Mouse (Mus musculus) urinary bladder, adult 18-20 months (tissue): Measurements from ENCODE around the gene Jade2.

Source experiments
- DNase-seq, 2 experiments: peaks; one replicate each; pipeline ENCODE4 v3.0.0; 2022; ENCODE audit warnings: low spot score in 2 of 2, mixed read lengths in 2 of 2

Gene Jade2

DNA sequence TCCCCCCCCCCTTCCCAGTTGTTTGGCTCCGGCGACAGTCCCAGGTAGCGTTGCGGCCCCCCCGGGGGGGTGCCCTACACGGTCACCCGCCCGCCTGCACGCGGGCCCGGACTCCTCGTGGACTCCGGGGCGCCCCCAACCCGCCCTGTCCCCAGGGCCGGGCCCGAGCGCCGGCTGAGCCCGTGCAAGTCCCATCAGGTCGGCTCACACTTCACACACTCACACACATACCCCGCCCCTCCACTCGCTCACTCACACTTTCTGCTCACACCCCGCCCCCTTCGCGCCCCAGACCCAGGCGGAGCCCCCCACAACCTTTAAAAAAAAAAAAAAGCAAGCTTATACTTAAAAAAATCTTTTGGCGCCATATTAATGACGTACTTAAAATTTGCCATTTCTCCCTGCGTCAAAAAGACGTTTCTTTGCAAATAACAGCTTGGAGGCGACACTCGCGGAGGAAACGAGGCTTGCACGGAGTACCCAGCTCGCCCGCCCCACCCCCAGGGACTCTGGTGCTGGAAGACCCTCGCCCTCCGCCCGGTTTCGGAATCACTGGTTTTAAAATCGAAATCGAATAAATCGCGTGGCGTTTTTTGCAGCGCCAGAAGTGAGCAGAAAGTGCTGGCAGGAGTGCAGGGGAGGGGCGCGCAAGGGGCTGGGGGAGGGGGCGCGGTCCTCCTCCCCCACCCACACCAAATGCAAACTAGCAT is 520 bp upstream of the Jade2 start:
- DNase-seq: peak; percentile 73 to 77

DNA sequence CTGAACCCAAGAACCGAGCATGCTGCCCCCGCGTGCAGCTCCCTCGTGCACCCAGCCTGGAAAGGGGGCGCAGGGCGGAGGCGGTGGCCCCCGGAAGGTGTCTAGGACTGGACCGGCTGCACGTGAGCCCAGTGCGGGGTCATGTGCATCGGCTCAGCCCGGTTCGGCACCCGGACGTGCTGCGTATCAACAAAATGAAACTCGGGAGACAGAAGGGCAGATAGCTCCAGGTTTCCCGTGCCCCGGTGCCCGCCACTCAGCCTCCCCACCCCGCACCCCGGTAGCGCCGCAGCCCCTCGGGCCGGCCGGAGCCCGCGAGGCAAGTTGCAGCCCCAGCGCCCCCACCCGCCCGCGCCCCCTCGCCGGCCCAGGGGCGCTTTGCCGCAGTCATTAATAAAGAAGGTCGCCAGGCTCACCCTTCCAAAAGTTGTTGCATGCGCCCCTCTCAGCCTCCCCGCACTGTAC is 805 bp downstream of the Jade2 start:
- peak; percentile 35 to 70 for DNase-seq

DNA sequence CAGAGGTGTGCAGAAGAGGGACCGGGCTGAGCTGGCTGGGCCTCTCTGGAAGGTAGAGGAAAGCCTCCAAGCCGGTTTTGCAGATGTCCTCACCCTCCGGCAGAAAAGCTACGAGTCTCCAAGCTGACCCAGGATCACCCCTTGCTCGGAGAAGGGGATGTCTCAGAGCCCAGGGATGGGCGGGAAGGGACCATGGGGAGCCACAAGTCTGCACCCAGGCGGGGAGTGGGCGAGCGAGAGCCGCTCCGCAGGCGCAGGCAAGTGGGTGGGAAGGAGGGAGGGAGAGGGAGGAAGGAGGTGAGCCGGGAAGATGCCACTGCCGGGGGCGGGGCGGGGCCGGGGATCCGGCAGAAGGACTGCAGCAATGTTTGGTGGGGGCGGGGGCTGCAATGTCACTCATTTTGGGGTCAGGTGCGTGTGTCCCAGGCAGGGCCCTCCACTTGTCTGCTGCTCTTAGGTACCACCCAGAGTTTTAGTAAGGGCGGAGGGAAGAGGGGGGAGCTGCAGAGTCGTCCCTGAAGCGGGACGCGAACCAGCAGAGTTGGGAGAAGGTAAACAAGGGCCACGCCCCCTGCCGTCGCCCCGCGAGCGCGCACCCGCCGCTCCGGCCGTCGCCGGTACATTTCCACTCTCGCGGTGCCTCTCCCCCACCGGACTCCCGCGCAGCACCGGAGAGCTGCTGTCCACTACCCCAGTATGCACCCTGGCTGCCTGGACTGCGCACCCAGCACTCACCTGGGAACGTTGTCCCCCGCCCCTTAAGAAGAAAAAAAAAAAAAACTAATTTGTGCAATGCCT is 1.4 kb downstream of the Jade2 start:
- DNase-seq: peak; percentile 53 to 74

DNA sequence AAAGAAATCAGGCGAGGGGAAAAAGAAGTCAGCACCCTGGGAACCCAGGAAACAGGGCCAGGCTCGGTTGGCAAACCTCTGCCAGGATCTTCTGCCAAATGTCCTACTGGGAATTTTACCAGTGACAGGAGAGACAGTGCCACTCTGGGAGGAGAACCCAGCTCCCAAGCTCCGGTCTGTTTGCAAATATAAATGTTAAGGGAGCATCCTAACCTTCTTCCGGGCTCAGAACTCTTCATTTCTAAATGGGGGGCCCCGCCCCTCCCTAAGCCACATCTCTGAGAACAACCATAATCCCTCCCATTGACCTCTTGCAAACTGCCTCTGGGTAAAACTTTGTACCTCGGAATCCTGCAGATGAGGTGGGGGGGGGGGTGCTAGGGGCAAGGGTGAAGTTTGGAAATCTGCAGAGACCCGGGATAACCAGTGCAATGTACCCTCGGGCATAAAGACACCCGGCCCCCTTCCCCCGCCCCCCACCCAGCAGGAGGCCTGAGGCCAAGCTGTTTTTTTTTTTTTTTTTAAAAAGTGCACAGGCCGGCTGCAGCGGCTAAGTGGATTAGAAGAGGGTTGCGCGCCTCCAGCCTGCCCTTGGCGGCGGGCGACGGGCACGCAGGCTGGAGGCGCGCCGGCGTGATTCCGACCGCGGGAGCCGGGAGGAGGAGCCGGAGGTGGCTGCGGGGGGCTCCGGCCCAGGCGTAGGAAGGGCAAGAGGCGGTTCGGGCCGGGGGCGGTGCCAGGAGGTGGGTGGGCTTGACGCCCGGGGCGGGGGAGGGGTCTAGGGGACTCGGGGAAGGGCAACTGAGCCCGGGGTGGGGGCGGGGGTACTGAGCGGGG is 2.3 kb downstream of the Jade2 start:
- DNase-seq: peak; percentile 33 to 52

DNA sequence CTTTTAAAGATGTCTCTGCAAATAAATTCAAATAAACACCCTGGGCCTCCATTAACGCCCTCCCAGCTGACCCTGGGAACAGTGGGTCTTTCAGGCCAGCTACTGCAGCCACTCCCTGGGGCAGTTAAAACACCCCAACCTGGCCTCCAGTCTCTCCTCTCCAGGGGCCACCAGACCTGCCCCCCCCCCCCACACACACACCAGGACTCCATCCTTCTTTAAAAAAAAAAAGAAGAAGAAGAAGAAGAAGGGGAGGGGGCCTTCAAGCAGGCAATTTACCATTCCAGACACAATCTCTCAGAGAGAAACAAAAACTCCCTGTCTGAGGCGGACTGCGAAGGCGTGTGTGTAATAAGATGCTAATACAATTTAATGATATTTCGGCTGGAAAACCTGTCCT is 4.9 kb downstream of the Jade2 start:
- no peak for DNase-seq

DNA sequence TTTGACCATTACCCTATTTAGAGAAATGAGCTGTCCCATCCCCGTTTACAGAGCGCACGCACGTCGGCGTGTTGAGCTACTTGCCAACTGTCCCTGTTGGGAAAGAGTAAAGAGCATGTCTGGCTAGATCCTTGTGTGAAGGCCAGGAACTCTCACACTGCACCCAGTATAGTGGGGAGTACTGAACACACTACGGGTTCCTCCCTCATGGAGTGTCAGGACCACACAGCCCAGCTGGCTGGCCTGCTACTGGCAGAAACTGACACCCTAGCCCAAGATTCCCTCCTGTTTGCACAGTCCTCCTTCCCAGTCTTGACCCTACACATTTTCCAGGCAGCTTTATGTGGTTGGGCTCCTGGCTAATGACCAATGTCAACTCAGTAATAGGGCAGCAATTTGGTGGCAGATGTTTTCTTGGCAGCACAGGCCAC is 5.3 kb downstream of the Jade2 start:
- no peak for DNase-seq

DNA sequence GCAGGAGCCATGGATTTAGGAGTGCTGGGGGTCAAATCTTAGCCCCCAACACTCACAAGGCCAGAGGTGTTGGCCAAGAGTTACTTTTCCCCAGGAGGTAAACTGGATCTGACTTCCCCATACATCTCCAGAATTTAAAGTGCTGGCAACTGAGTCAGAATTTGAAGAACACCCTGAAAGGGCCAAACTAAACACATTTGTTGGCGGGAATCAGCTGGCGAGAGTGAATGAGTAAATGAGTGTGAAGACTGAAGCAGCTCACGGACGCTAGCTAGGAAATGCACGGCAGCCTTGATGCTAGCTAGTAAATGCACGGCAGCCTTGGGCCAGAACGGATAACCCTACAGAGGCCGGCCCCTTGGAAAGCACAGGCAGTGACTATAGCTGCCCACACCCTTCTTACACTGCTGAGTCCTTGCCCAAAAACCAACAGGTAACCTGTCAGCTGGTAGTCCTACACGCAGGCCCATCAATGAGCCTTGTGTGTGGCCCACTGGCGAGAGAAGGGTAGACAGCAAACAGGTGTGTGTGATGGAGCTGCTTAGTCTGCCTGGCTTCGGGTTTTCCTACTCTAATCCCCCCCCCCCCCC is 6.6 kb downstream of the Jade2 start:
- no peak for DNase-seq

DNA sequence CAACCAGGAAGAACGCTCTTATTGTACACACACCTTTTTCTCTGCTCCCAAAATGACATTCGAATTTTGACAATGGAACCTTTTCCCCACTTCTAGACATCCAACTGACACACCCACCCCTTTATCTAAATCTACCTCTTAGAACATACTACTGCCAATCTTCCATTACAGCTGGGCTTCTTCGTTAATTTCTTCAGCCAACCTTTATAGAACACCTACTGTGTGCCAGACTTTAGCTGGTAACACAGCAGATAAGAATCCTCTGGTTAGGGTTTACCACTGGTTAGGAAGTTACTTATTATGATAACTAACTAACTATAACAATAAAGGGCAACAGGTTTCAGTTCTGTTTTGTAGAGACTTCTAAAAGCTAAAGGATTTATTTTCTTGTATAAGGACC is 9.1 kb downstream of the Jade2 start:
- no peak for DNase-seq

DNA sequence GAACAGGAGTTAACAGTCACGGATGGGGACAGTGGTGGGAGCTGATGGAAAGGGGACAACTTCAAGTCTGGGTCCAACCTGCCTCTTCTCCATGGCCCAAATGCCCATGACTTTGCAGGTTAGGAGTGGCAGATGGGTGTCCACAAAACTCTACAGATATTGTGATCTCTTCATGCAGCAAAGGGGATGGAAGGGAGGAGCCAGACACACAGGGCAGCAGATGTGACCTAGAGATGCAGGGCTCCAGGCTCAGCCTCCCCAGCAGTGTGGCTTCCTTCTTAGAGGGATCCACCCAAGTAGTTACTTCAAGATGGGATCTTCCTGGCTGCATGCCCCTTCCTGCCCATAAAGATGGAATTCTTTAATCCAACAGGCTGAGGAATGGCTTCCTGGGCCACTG is 9.6 kb downstream of the Jade2 start:
- no peak for DNase-seq

DNA sequence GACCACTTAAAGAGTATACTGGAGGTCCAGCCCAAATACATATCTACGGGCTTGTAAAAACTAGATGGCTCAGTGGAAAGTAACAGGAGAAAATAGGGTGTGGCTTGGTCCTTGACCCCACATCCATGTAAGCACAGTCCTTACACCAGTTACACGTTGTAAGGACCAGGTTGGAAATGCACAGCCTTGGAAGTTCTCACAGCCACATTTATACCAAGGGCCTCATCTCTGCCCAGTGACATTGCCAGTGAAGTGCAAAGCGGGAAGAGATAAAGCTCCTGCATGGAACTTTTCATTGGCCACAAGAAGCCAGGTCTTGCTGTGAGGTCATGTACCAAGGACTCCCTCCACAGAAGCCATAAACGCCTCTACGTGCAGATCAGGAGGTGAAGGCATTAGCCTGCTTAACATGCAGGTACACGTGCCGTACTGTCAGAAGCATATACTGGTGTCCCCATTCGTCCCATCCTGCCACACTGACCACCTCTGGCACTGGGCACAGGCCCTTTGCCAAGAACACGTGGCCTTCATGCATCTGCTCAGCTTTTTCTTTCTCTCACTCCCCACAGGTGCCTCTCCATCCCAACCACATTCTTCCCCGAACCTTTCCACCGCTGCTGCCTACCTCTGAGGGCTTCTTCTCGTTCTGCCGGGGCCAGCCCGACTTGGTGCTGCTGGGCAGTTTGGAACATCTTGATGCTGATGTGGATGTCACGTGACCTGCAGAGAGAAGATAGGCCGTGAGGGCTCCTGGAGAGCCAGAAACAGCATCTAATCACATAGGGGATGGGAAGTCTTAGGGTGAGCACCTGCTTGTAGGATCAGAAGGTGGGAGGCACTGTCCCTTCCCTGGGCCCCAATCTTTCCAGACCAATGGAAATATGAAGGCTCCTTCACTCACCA is 11.2 kb downstream of the Jade2 start:
- DNase-seq: no peak

DNA sequence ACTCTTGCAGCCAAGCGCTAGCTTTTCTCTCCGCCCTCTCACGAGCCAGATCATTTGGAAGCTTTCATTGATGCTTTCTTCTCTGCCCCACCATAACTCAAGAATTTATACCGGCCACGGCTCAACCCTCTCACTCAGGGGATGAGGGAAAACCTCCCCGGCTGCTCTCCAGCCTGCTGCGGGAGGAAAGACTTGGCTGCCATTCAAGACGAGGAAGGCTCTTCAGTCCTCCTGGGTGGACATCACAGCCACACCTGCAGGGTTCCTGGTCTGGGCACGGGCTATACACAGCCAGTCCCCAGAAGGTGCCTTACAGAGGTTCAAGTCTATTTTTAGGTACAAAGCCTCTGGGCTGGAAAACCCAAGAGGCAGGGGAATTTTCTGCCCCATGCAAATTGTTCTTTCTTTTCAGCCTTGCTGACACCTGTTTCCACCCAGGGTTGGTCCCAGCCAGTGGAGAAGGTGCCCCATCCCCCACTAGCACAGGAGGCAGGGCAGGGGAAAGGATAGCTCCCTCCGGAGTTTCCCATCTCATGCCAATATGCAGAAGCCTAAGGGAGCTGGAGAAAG is 12.8 kb downstream of the Jade2 start:
- no peak for DNase-seq

DNA sequence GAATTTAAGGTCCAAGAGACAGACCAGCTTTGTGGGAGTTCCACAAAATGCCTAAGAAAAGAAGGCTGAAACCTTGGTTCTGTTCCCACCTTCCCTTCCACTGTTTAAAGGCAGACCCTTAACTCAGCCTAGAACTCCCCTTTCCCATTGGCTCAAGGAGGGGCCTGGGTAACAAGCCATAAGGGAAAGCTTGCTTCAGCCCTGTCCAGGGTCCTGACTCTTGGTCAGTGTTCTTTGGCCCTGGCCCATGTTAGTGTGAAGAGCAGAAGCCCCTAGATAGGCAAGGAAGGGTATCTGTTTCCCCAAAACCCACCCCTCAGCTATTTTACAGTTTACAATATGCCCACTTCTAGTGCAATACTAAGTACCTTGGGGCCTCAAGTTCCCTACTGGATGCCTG is 13.6 kb downstream of the Jade2 start:
- no peak for DNase-seq

DNA sequence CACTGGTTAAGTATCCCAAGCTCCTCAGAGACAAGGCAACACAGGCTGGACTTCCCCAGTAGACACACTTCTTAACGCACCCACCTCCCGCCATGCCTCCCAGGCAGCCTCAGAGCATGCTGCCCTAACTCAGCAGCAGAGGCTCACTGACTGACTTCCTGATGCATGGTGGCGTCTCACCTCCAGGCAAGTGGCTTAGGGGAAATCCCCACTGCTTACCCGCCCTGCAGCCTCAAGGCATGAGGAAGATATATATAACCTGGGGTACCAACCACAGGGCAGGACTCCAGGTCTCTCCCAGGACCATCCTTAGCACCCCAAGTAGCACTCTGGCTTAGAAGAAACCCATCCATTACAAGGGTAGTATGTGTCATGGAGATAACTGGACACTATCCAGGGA is 14.3 kb downstream of the Jade2 start:
- DNase-seq: no peak

DNA sequence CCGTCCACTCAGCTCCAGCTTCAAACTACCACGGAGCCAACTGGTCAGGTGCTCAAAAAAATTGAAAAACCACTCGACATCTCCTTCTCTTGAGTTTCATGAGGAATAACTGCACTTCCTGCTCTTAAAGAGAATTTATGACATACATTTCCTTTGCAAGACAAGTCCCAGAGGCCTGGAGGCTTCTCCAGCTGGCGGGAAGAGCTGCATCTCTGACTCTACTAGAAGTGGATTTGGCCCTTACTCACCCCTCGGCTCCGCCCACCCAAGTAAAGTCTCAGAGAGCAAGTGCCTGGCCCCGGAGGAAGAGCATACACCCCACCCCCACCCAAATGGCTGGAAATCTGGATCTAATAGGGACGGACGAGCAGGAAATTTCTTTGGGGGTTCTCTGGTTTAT is 16.3 kb downstream of the Jade2 start:
- no peak for DNase-seq

DNA sequence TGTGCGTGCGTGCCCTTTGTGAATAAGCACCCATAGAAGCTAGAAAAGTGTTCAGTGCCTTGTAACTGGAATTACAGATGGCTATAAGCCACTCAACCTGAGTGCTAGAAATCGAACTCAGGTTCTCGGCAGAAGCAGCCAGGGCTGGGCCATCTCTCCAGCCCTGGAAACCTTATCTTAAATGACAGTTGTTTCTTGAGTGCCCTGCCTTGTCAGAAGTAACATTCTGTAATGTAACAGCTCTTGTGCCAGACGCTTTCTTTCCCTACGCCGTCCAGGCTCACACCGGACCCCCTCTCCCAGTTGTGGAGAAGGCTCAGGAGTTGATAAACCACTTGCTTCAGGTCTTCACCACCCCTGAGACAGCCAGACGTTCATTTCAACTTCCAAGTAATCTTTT is 16.8 kb downstream of the Jade2 start:
- no peak for DNase-seq

DNA sequence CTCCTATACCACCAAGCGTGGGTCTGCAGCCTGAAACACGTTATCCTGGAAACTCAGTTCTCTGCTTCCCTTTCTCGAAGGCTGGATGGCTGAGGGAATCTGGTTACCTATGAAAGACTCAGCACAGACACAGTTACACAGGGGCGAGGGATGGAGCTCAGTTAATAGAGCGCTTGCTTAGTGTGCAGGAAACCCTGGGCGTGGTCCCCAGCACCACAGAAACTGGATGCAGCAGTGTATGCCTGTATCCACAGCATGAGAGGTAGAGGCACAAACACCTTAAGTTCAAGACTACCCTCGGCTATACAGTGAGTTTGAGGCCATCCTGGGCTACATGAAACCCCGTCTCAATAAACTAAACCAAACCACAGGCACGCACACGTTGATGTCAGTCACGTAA is 17.5 kb downstream of the Jade2 start:
- DNase-seq: no peak

DNA sequence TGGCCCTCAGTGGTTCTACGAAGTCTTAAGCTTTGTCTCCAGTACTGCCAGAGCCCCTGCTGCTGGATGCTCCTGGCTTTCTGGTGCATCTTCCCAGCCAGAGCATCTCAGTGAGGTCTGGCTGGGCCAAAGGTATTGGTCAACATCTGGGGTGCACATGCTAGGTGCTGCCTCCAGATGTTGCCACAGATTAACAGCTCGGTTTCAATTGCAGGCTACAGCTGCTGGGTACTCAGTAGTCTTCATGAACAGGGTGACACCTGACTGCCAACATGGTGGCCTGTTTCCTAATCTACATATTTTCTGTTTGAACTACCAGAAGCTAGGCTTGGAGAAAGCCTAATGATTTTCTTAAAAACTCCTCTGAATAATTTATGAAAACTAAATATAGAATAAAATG is 18.3 kb downstream of the Jade2 start:
- no peak for DNase-seq

DNA sequence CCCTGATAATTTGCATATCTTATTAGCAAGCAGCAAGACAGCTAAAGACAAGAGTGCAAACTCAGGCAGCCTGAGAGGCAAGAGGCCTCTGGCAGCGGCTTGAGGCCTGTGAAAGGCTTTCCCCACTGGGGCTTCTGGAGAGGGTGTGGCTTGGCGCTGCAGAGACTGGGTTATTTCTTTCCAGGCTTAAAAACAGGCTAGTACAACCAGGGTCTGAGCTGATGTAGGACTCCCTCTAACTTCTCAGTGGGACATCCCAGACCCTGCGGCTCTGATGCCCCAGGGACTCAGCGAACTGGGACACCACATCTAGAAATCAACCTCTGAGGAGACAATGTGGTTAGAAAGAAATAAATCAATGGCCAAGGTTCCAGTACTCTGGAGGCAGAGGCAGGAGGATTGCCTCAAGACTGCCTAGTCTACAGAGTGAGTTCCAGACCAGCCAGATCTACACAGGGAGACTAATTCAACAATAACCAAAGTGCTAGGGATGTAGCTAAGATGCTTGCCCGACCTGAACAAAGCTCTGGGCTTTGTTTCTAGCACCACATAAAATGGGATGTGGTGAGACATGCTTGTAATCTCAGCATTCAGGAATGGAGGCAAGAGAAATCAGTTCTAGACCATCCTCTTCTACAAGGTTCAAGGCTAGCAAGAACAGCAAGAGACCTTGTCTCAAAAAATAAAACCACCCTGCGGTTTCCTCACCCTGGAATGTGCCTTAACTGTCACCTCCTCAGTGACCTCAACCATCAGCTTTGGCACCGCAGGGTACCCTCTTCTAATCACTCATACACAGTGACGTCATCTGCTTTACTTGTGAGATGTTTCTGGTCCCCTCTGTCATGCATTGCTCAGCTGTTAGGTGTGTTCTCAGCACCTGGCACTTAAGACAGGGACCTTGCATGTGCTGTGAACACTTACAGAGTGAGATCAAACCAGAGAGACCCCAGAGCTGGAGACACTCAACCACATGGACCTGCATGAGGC is 20.0 kb downstream of the Jade2 start:
- DNase-seq: no peak

DNA sequence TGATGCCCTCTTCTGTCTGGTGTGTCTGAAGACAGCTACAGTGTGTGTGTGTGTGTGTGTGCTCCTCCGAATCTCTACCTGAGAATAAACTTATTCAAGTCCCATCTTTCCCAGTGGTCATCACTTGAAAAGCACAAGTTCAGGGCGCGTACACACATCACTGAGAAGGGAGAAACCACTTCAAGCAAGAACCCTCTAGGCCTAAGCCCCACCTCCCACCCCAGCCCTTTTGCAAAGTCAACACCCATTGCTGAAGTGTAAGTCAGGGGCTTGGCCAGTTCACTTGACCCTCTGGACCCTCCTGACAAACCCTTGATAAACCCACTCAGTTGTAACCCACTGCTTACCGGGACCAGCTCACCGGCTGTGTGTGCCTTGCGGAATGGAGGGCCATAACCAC is 20.9 kb downstream of the Jade2 start:
- DNase-seq: no peak
